Mouse (Mus musculus): Measurements from ENCODE around the gene Limd1. TPM values are rescaled to one million over a fixed set of nuclear protein-coding genes. Genes with fewer than 3 reads are reported as not detected.
A peak's percentile ranks its signal among the peaks of the same experiment; 100 is the strongest.

The Limd1 gene
- polyA plus RNA-seq, 1 experiment from 2014 or later, result 16.2 TPM

DNA sequence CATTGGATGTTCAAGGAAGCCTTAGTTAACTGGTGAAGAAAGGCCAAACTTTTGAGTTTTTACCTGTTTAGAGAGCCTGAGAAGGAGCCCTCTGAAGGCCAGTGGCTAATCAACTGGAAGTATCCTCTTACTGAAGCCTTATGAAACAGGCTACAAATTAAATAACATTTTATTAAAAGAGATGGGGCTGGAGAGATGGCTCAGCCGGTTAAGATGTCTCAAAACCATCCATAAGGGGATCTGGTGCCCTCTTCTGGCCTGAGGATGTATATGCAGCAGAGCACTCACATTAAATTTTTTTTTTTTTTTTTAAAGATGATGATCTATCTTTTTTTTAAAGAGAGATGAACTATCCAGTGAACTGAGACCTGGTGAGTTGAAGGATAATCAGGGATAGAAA is 46.6 kb downstream of the Limd1 start:
- H3K36me3 ChIP-seq, result peaks cover 6% of the 10 kb centered on the region
- no peaks in the 10 kb centered on the region for H3K9me3 ChIP-seq
- WGBS, result 2% methylated on average over 1 of the region's 1 CpGs
- no peak overlapping the region for H3K27ac ChIP-seq (replicated peaks)
- H3K27me3 ChIP-seq, result no peaks in the 10 kb centered on the region
- H3K9ac ChIP-seq, result no peak overlapping the region
- no peak for ATAC-seq (ENCODE audit: low read depth)
- no peak overlapping the region for H3K4me2 ChIP-seq
- H3K4me3 ChIP-seq, result no peak overlapping the region
- H3K4me1 ChIP-seq (replicated peaks), result peaks cover 15% of the 10 kb centered on the region

- H3K9ac ChIP-seq, result no peak overlapping the region
- no peak overlapping the region for H3K27ac ChIP-seq (replicated peaks)
- peaks cover 28% of the 10 kb centered on the region for H3K4me1 ChIP-seq (replicated peaks)
- no peaks in the 10 kb centered on the region for H3K36me3 ChIP-seq
- 85% methylated on average over 5 of the region's 5 CpGs for WGBS
- no peak overlapping the region for H3K4me3 ChIP-seq
- H3K4me2 ChIP-seq, result no peak overlapping the region
- H3K27me3 ChIP-seq, result no peaks in the 10 kb centered on the region
- ATAC-seq (ENCODE audit: low read depth), result no peak
- H3K9me3 ChIP-seq, result no peaks in the 10 kb centered on the region
Observed at GRCm38 (mm10) chr9:123526502-123526901, 48.0 kb downstream of the Limd1 start.

- WGBS, result 22% methylated on average over 6 of the region's 6 CpGs
- Histone ChIP-seq H3K27ac (replicated peaks) (peak overlapping the region; percentile 87), H3K9ac (peak overlapping the region; percentile 75)
Observed at GRCm38 (mm10) chr9:123528087-123528925, 49.8 kb downstream of the Limd1 start.

GRCm38 (mm10) chr9:123528926-123529295 is 50.4 kb downstream of the Limd1 start:
- Histone ChIP-seq H3K4me3 (peak overlapping the region; percentile 89), H3K4me2 (peak overlapping the region; percentile 56), H3K27ac (replicated peaks) (peak overlapping the region; percentile 87), H3K9ac (peak overlapping the region; percentile 75), H3K4me1 (replicated peaks) (peaks cover 39% of the 10 kb centered on the region), H3K27me3 (no peaks in the 10 kb centered on the region), H3K36me3 (no peaks in the 10 kb centered on the region), H3K9me3 (no peaks in the 10 kb centered on the region)
- under 1% methylated on average over 17 of the region's 17 CpGs for WGBS
- peak; percentile 49 for ATAC-seq (ENCODE audit: low read depth)

More at GRCm38 (mm10) chr9:123528087-123528925, 49.8 kb downstream of the Limd1 start:
- Histone ChIP-seq H3K4me2 (peak overlapping the region; percentile 56), H3K36me3 (no peaks in the 10 kb centered on the region), H3K9me3 (no peaks in the 10 kb centered on the region), H3K4me3 (peak overlapping the region; percentile 89), H3K27me3 (no peaks in the 10 kb centered on the region), H3K4me1 (replicated peaks) (peaks cover 39% of the 10 kb centered on the region)
- no peak for ATAC-seq (ENCODE audit: low read depth)

DNA sequence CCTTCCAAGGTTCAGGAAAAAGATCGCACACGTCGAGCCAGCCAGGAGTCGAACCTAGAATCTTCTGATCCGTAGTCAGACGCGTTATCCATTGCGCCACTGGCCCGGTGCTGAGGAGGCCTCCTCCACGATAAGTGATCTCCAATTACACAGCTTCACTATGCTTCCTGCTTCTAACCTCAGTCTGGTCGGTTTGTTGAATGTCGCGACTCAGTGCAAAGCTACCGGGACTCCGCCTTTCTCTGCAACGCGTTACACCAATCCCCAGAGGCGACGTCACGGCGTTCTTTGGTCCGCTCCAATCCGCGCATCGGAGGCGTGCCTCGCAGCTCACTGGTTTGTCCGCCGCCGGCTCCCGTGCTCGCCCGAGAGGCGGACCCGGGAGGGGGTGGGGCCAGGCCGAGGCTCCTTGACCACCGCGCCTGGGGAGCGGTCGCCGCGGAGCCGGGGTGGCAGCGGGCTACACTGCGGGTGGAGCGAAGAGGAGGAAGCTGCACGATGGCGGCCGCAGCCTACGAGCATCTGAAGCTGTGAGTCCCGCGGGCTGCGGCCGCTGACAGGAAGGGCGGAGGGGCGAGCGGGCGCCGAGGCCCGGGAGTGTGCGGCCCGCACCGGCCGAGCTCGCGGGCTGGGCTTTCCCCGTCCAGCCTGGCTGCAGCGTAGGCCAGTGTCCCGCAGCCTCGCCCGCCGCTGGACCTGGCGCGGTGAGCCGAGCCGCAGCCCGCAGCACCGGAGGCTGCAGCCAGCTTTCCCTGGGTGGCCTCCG is 51.1 kb downstream of the Limd1 start, which contains the start of gene Sacm1l:
Gene Sacm1l, plus strand, starts transcription at position 368 of the 766 bp plus-strand sequence.
- WGBS, result under 1% methylated on average over 79 of the region's 79 CpGs
- peak within 1 kb of the TSS; percentile 96 for H3K9ac ChIP-seq

DNA sequence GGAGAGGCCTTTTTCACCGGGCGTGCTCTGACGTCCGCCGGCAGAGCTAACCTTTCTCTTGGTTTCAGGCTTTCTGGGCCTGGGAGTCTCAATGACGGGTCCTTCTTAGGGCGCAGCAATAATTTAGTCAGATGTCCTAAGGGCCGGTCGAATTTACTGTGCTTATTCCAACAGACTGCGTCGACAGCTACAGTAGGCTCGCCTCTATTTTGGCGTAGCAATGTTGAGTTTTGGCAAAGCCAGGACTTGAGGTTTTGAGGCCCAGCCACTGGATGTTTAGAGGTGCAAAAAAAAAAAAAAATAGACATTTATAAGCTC is 51.6 kb downstream of the Limd1 start:
- Histone ChIP-seq H3K4me1 (replicated peaks) (peaks cover 35% of the 10 kb centered on the region), H3K9me3 (no peaks in the 10 kb centered on the region), H3K36me3 (0 out of 2 replicates have a peak, but pooled peaks cover 4% of the 10 kb centered on the region), H3K4me2 (peak overlapping the region; percentile 76), H3K4me3 (peak overlapping the region; percentile 89), H3K27me3 (no peaks in the 10 kb centered on the region), H3K9ac (peak overlapping the region; percentile 96), H3K27ac (replicated peaks) (peak overlapping the region; percentile 96)
- under 1% methylated on average over 13 of the region's 13 CpGs for WGBS
- ATAC-seq (ENCODE audit: low read depth), result no peak

More for the DNA sequence above, 51.1 kb downstream of the Limd1 start, which contains the start of gene Sacm1l:
- no peaks in the 10 kb centered on the region for H3K27me3 ChIP-seq
- H3K4me2 ChIP-seq, result peak within 1 kb of the TSS; percentile 76
- H3K27ac ChIP-seq (replicated peaks), result peak within 1 kb of the TSS; percentile 96
- H3K36me3 ChIP-seq, result 0 out of 2 replicates have a peak, but pooled peaks cover under 1% of the 10 kb centered on the region
- H3K9me3 ChIP-seq, result no peaks in the 10 kb centered on the region
- H3K4me1 ChIP-seq (replicated peaks), result peaks cover 39% of the 10 kb centered on the region
- peak; percentile 99 for ATAC-seq (ENCODE audit: low read depth)
- peak within 1 kb of the TSS; percentile 89 for H3K4me3 ChIP-seq

GRCm38 (mm10) chr9:123530566-123531130 is 52.1 kb downstream of the Limd1 start:
- Histone ChIP-seq H3K4me2 (peak overlapping the region; percentile 76), H3K36me3 (0 out of 2 replicates have a peak, but pooled peaks cover 4% of the 10 kb centered on the region), H3K4me1 (replicated peaks) (peaks cover 35% of the 10 kb centered on the region), H3K9me3 (no peaks in the 10 kb centered on the region), H3K27me3 (no peaks in the 10 kb centered on the region), H3K9ac (peak overlapping the region; percentile 96), H3K4me3 (peak overlapping the region; percentile 89), H3K27ac (replicated peaks) (peak overlapping the region; percentile 96)
- 42% methylated on average over 11 of the region's 11 CpGs for WGBS
- ATAC-seq (ENCODE audit: low read depth), result no peak

- Histone ChIP-seq H3K4me3 (peak overlapping the region; percentile 89), H3K36me3 (0 out of 2 replicates have a peak, but pooled peaks cover 4% of the 10 kb centered on the region), H3K9ac (peak overlapping the region; percentile 96; the same call in 1 of the 2 replicates), H3K9me3 (no peaks in the 10 kb centered on the region), H3K27me3 (no peaks in the 10 kb centered on the region), H3K4me1 (replicated peaks) (peaks cover 35% of the 10 kb centered on the region), H3K4me2 (peak overlapping the region; percentile 76), H3K27ac (replicated peaks) (no peak overlapping the region)
- ATAC-seq (ENCODE audit: low read depth), result no peak
Observed at GRCm38 (mm10) chr9:123531234-123531633, 52.7 kb downstream of the Limd1 start.

DNA sequence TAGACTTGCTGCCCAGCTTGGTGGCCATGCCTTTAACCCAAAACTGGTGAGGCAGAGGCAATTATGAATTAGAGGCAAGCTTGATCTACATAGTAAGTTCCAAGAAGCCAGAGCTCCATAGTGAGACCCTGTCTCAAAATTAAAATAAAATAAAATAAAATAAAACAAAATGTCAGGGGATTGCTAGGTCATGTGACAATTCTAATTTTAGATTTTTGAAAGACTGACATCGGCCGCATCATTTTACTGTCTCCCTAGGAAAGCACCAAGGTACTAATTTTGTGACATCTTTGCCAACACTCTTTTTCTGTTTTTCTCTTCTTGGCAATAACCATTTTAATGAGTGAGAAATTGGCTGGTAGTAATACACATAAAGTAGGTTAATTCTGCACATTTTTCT is 58.1 kb downstream of the Limd1 start:
- Histone ChIP-seq H3K36me3 (0 out of 2 replicates have a peak, but pooled peaks cover 4% of the 10 kb centered on the region), H3K4me1 (replicated peaks) (peaks cover 10% of the 10 kb centered on the region), H3K4me3 (no peak overlapping the region), H3K9me3 (no peaks in the 10 kb centered on the region), H3K9ac (no peak overlapping the region), H3K27me3 (no peaks in the 10 kb centered on the region), H3K4me2 (no peak overlapping the region), H3K27ac (replicated peaks) (no peak overlapping the region)
- 95% methylated on average over 2 of the region's 2 CpGs for WGBS
- no peak for ATAC-seq (ENCODE audit: low read depth)

- H3K36me3 ChIP-seq, result peaks cover 6% of the 10 kb centered on the region; the same call in 1 of the 2 replicates
- no peaks in the 10 kb centered on the region for H3K4me1 ChIP-seq (replicated peaks)
- ATAC-seq (ENCODE audit: low read depth), result no peak
- no peak overlapping the region for H3K27ac ChIP-seq (replicated peaks)
- H3K4me2 ChIP-seq, result no peak overlapping the region
- H3K9me3 ChIP-seq, result no peaks in the 10 kb centered on the region
- no peak overlapping the region for H3K4me3 ChIP-seq
- H3K9ac ChIP-seq, result no peak overlapping the region
- no peaks in the 10 kb centered on the region for H3K27me3 ChIP-seq
- 74% methylated on average over 4 of the region's 4 CpGs for WGBS
Observed at GRCm38 (mm10) chr9:123538189-123538588, 59.7 kb downstream of the Limd1 start.

- Histone ChIP-seq H3K9ac (no peak overlapping the region), H3K36me3 (peaks cover 14% of the 10 kb centered on the region), H3K27ac (replicated peaks) (no peak overlapping the region), H3K4me3 (no peak overlapping the region), H3K4me2 (no peak overlapping the region), H3K9me3 (no peaks in the 10 kb centered on the region), H3K4me1 (replicated peaks) (no peaks in the 10 kb centered on the region), H3K27me3 (no peaks in the 10 kb centered on the region)
- ATAC-seq (ENCODE audit: low read depth), result no peak
- WGBS, result 79% methylated on average over 1 of the region's 1 CpGs
Observed at GRCm38 (mm10) chr9:123539093-123539492, 60.6 kb downstream of the Limd1 start.

GRCm38 (mm10) chr9:123539823-123540222 is 61.3 kb downstream of the Limd1 start:
- Histone ChIP-seq H3K9ac (no peak overlapping the region), H3K9me3 (no peaks in the 10 kb centered on the region), H3K4me1 (replicated peaks) (no peaks in the 10 kb centered on the region), H3K27ac (replicated peaks) (no peak overlapping the region), H3K36me3 (peaks cover 11% of the 10 kb centered on the region), H3K27me3 (no peaks in the 10 kb centered on the region), H3K4me2 (no peak overlapping the region), H3K4me3 (no peak overlapping the region)
- WGBS, result 91% methylated on average over 2 of the region's 2 CpGs
- no peak for ATAC-seq (ENCODE audit: low read depth)

All from neural tube, embryonic 13.5 days (tissue).